Mouse (Mus musculus) adipose tissue, adult 10 weeks (tissue): ENCODE measurements around the gene Ehd1. TPM values are rescaled to one million over a fixed set of nuclear protein-coding genes. Genes with fewer than 3 reads are reported as not detected.

Source experiments
- polyA plus RNA-seq: library from polyadenylated mRNA; stranded (reverse); fragments of 350-450 nt; fragmentation: Illumina TruSeq; extraction: RNeasy Lipid Tissue Mini Kit (QIAGEN cat#74804); gene quantifications from one replicate; pipeline ENCODE4 v1.2.3, GENCODE M21; 2014; ENCODE audit warnings: low read depth, low replicate concordance

Ehd1 gene
- 53.9 TPM for polyA plus RNA-seq

DNA sequence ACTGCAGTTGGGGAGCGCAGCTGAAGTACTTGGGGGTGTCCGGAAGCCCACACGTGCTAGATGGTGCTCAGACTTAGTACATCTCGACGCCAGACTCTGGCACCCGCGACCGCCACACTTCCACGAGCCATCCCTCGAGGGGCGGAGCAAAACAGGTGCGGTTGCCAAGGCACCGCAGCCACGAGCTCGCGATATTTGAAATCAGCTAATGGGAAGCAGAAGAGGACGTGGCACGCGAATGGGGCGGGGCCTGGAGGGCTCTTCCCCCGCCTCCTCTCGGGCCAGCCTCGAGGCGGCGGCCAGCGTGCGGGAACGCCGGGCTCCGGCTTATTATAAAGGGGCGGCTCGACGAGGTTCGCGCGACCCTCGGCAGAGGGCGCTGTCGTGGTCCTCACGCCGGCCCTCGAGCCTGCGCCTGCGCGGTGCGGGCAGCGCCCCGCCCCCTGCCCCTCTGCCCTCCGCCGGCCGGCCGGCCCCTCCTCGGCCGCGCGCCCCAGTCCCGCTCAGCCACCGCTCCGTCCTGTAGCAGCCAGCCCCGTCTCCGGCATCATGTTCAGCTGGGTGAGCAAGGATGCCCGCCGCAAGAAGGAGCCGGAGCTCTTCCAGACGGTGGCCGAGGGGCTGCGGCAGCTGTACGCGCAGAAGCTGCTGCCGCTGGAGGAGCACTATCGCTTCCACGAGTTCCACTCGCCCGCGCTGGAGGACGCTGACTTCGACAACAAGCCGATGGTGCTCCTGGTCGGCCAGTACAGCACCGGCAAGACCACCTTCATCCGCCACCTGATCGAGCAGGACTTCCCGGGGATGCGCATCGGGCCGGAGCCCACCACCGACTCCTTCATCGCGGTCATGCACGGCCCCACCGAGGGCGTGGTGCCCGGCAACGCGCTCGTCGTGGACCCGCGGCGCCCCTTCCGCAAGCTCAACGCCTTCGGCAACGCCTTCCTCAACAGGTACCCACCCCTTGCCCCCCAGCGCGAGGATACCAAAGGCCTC, at the start of gene Ehd1:
TSS of gene Ehd1 (plus strand) at position 300 of the 996 bp plus-strand sequence.

GRCm38 (mm10) chr19:6235084-6236052, 41.2 kb upstream of the Ehd1 start, which contains the start of gene Ppp2r5b:
TSS of gene Ppp2r5b (minus strand) at chr19:6235872.

DNA sequence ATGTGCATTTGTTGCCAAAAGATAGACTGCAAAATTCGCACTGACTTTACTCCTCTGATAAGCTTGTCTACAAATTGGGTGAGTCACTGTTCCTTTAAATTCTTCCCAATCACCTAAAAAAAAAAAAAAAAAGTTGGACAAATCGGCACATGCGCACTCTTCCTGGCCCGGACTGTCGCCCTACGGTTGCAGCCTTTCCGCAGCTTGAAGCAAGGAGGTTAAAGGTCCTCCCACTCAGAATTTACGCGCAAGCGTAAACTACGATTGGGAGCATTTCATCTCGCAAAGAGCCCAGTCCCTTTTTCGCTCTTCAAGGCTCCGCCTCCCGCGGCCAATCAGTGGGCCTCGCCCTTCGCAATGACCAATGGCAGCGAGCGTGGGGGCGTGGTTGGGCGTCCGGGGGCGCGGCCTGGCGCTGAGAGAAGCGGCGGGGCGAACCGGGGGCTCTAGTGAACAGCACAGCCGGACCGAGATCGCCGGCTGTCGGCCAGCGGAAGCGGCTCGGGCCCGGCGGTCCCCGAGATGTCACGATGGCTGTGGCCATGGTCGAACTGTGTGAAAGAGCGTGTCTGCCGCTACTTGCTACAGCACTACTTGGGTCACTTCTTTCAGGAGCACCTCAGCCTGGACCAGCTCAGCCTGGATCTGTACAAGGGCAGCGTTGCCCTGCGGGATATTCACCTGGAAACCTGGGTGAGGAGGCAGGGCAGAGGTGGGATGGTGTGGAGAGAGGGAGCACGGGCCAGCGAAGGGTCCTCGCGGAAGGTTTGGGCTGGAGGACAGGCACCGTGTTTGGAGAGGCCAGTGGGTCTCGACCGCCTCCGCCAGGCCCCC, 35.0 kb upstream of the Ehd1 start, which contains the start of gene Atg2a:
TSS of gene Atg2a (plus strand) at position 395 of the 834 bp plus-strand sequence.

DNA sequence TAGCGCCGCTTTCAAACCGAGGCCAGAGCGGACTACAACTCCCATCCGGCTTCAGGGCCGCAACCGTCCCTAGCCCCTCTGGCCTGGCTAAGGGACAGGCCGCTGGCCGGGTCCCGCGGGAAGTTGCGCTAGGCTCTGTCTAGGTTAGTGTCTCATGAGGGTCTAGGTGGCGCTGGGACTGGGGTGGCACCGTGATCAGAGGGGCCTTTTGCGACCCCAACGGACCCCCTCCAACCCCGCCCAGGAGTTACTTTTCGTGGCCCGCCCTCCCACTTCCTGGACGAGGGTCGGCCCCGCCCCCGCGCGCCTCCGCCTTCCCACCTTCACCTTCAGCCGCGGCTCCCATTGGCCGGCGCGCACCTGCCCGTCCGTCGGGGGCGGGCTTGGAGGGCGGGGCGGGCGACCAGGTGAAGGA, 29.6 kb downstream of the Ehd1 start, which contains the start of gene Cdc42bpg:
TSS of gene Cdc42bpg (plus strand) at position 320 of the 415 bp plus-strand sequence.

DNA sequence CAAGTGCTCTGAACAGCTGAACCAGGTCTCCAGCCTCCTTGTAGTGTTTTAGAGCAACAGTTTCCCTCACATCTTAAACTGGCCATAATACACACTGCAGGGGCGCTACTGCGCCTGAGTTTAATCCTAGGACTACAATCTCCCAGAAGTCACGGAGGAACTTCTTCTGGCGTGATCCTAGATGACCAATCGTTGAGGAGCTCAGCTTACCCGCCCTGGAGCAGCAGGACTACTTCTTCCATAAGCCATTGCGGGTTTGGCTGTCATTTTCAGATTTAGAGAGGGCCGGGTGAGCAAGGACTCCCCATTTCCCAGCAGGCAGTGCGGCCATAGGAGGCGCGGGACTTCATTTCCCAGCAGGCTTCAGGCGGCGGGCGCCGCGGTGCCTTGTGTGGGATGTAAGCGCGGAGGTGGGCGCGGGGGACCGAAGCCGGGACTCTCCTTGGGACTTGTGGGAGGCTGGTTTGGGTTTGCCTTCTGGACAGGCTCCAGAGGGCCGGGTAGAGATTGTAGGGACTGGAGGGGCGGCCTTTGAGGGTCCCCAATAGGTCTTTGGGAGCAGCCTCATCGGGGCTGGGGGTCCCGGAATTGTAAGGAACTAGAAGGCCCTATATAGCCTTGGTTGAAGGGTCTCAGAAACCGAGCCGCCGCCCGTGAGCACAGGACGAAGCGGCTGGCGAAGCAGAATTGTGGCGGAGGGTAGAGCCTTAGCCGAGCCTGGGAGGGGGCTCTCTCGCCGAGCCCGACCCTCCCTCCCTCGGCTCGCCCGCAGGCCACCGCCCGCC, 58.3 kb downstream of the Ehd1 start, which contains the start of gene Men1:
TSS of gene Men1 (plus strand) at position 307 of the 785 bp plus-strand sequence.

GRCm38 (mm10) chr19:6340524-6341452, 64.3 kb downstream of the Ehd1 start, which contains the start of gene Map4k2:
TSS of gene Map4k2 (plus strand) at chr19:6341135.

Other genes starting within 250 kb of the Ehd1 start
- 75.1 TPM for gene Syvn1, start 230.1 kb upstream of the Ehd1 start, polyA plus RNA-seq
- gene Mrpl49, start 218.9 kb upstream of the Ehd1 start, polyA plus RNA-seq = 40.4 TPM
- gene Fau, start 218.9 kb upstream of the Ehd1 start, polyA plus RNA-seq = 1,555 TPM
- gene Znhit2, start 215.5 kb upstream of the Ehd1 start, polyA plus RNA-seq = 32.8 TPM
- 73.5 TPM for gene Tm7sf2, start 208.4 kb upstream of the Ehd1 start, polyA plus RNA-seq
- gene Vps51, start 199.5 kb upstream of the Ehd1 start, polyA plus RNA-seq = 36.4 TPM
- 0.74 TPM for gene Tmem262, start 196.7 kb upstream of the Ehd1 start, polyA plus RNA-seq
- not detected for gene Gm28374, start 194.5 kb upstream of the Ehd1 start, polyA plus RNA-seq
- 51.5 TPM for gene Zfpl1, start 191.8 kb upstream of the Ehd1 start, polyA plus RNA-seq
- 0.98 TPM for gene Cdca5, start 191.7 kb upstream of the Ehd1 start, polyA plus RNA-seq
- 2.4 TPM for gene AC131692.1, start 182.3 kb upstream of the Ehd1 start, polyA plus RNA-seq
- gene Naaladl1, start 170.9 kb upstream of the Ehd1 start, polyA plus RNA-seq = not detected
- gene Sac3d1, start 158.1 kb upstream of the Ehd1 start, polyA plus RNA-seq = 10.6 TPM
- 20.6 TPM for gene Snx15, start 148.4 kb upstream of the Ehd1 start, polyA plus RNA-seq
- gene Batf2, start 135.7 kb upstream of the Ehd1 start, polyA plus RNA-seq = 1.4 TPM
- gene Arl2, start 135.2 kb upstream of the Ehd1 start, polyA plus RNA-seq = 52.1 TPM
- gene Majin, start 92.3 kb upstream of the Ehd1 start, polyA plus RNA-seq = 0.65 TPM
- gene Gpha2, start 50.3 kb upstream of the Ehd1 start, polyA plus RNA-seq = 0.84 TPM
- 33.8 TPM for gene Ppp2r5b, start 40.9 kb upstream of the Ehd1 start, polyA plus RNA-seq
- gene Atg2a, start 35.1 kb upstream of the Ehd1 start, polyA plus RNA-seq = 14.8 TPM
- 15.2 TPM for gene Cdc42bpg, start 29.7 kb downstream of the Ehd1 start, polyA plus RNA-seq
- 23.6 TPM for gene Men1, start 58.3 kb downstream of the Ehd1 start, polyA plus RNA-seq
- gene Map4k2, start 64.4 kb downstream of the Ehd1 start, polyA plus RNA-seq = 36.8 TPM
- 195 TPM for gene Sf1, start 87.0 kb downstream of the Ehd1 start, polyA plus RNA-seq
- 10.1 TPM for gene Pygm, start 107.7 kb downstream of the Ehd1 start, polyA plus RNA-seq
- 44.5 TPM for gene Rasgrp2, start 122.6 kb downstream of the Ehd1 start, polyA plus RNA-seq
- gene Nrxn2, start 142.0 kb downstream of the Ehd1 start, polyA plus RNA-seq = 1.1 TPM